Comparison of ENCODE assay signal across 10 mouse cellular contexts in the genomic region with DNA sequence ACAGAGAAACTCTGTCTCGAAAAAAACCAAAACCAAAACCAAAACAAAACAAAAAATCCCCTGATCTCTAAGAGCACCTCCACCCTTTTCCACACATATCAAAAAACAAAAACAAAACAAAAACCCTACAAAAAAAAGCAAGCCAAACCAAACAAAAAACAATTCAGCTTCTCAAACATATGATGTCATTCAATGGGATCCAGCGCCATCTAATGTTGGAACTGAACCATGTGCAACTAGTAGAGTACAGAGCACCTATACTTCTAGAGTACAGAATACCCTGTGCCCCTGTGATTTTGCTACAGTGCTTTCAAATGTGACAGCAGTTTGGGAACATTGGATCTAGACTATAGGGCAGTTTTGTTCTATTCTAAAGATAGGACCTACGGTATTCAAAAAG. TPM values are rescaled to one million over a fixed set of nuclear protein-coding genes. Genes with fewer than 3 reads are reported as not detected.
DNase-seq lines count a peak whose midpoint lies in the region; ATAC-seq and TF ChIP-seq lines count a peak whose summit lies in the region.
"Had no signal": no experiment of that assay in that cellular context is flagged by ENCODE, and none has a peak within 500 bp of the region (broad histone marks: within the 10 kb centered on the region; RNA-seq: fewer than 3 reads in every experiment).

No protein-coding gene starts in this region.

- no peak for ATAC-seq in hindbrain, embryonic 11.5 days (ENCODE audit: low FRiP score)
- ATAC-seq in embryonic facial prominence, embryonic 13.5 days (ENCODE audit: insufficient number of reproducible peaks, insufficient read depth, low FRiP score, low TSS enrichment, low read depth): no peak
- no peak for ATAC-seq in midbrain, postnatal 0 days (ENCODE audit: low FRiP score)

- no peak overlapping the region for H3K9ac ChIP-seq in hindbrain, embryonic 11.5 days (ENCODE audit: low read depth, low read length)
- no peak overlapping the region for H3K9ac ChIP-seq in embryonic facial prominence, embryonic 13.5 days
- H3K9ac ChIP-seq in midbrain, postnatal 0 days (replicated peaks; ENCODE audit: low read length, poor library complexity, severe bottlenecking): no peak overlapping the region

- peak; percentile 59 for DNase-seq in hindbrain, embryonic 11.5 days (ENCODE audit: low spot score)
- DNase-seq in hindbrain, embryonic 10.5 days (ENCODE audit: low spot score): no peak
- peak; percentile 73 for DNase-seq in MN1 (ENCODE audit: low spot score)
- peak; percentile 55 to 60 for DNase-seq in kidney, postnatal 36 days
- peak; percentile 89 for DNase-seq in midbrain, postnatal 0 days (ENCODE audit: low spot score)
- no peak for DNase-seq in frontal cortex, postnatal 14 days (ENCODE audit: low spot score in 2 of 2)
- no peak for DNase-seq in layer of hippocampus, adult 9-10 months (ENCODE audit: low spot score)

- peak; percentile 82 for TF ChIP-seq CTCF in midbrain, postnatal 0 days (IDR thresholded peaks at IDR 0.05)

- no peak overlapping the region for H3K4me2 ChIP-seq in hindbrain, embryonic 11.5 days (replicated peaks; ENCODE audit: low read depth, low read length)
- H3K4me2 ChIP-seq in embryonic facial prominence, embryonic 13.5 days: peak overlapping the region; percentile 85
- H3K4me2 ChIP-seq in midbrain, postnatal 0 days (ENCODE audit: low read depth, low read length, poor library complexity, severe bottlenecking): no peak overlapping the region

- H3K27ac ChIP-seq in hindbrain, embryonic 11.5 days (ENCODE audit: low read depth, low read length): no peak overlapping the region
- no peak overlapping the region for H3K27ac ChIP-seq in hindbrain, embryonic 10.5 days
- H3K27ac ChIP-seq in embryonic facial prominence, embryonic 13.5 days: no peak overlapping the region
- H3K27ac ChIP-seq in midbrain, postnatal 0 days (ENCODE audit: low read depth, low read length): no peak overlapping the region

- peaks cover 2% of the 10 kb centered on the region; the same call in 1 of the 2 replicates for H3K4me1 ChIP-seq in hindbrain, embryonic 11.5 days (replicated peaks; ENCODE audit: control insufficient read depth, insufficient read depth, low read length)
- H3K4me1 ChIP-seq in hindbrain, embryonic 10.5 days (replicated peaks): peaks cover 42% of the 10 kb centered on the region
- H3K4me1 ChIP-seq in embryonic facial prominence, embryonic 13.5 days: peaks cover 45% of the 10 kb centered on the region
- peaks cover 15% of the 10 kb centered on the region; the same call in 1 of the 2 replicates for H3K4me1 ChIP-seq in midbrain, postnatal 0 days (ENCODE audit: insufficient read depth, low read length)

- no peaks in the 10 kb centered on the region for H3K36me3 ChIP-seq in hindbrain, embryonic 11.5 days (ENCODE audit: control insufficient read depth, insufficient read depth, low read length)
- H3K36me3 ChIP-seq in hindbrain, embryonic 10.5 days: 0 out of 2 replicates have a peak, but pooled peaks cover 4% of the 10 kb centered on the region
- no peaks in the 10 kb centered on the region for H3K36me3 ChIP-seq in embryonic facial prominence, embryonic 13.5 days
- H3K36me3 ChIP-seq in midbrain, postnatal 0 days (ENCODE audit: insufficient read depth, low read length): no peaks in the 10 kb centered on the region

- no peaks in the 10 kb centered on the region for H3K9me3 ChIP-seq in hindbrain, embryonic 11.5 days (ENCODE audit: control insufficient read depth, low read length)
- H3K9me3 ChIP-seq in hindbrain, embryonic 10.5 days: no peaks in the 10 kb centered on the region
- H3K9me3 ChIP-seq in embryonic facial prominence, embryonic 13.5 days: no peaks in the 10 kb centered on the region
- H3K9me3 ChIP-seq in midbrain, postnatal 0 days (ENCODE audit: low read length): no peaks in the 10 kb centered on the region
- H3K9me3 ChIP-seq: megakaryocyte, embryonic 14.5 days had no signal

- WGBS in hindbrain, embryonic 11.5 days: 63% methylated on average over 3 of the region's 3 CpGs
- 64% methylated on average over 3 of the region's 3 CpGs for WGBS in hindbrain, embryonic 10.5 days
- WGBS in embryonic facial prominence, embryonic 13.5 days: 53% methylated on average over 3 of the region's 3 CpGs
- WGBS in midbrain, postnatal 0 days: 49% methylated on average over 3 of the region's 3 CpGs

- H3K27me3 ChIP-seq in hindbrain, embryonic 11.5 days (ENCODE audit: control insufficient read depth, insufficient read depth, low read length): no peaks in the 10 kb centered on the region
- no peaks in the 10 kb centered on the region for H3K27me3 ChIP-seq in hindbrain, embryonic 10.5 days (ENCODE audit: insufficient read depth, poor library complexity, severe bottlenecking)
- no peaks in the 10 kb centered on the region for H3K27me3 ChIP-seq in embryonic facial prominence, embryonic 13.5 days
- no peaks in the 10 kb centered on the region for H3K27me3 ChIP-seq in midbrain, postnatal 0 days (ENCODE audit: insufficient read depth, low read length)
- H3K27me3 ChIP-seq: megakaryocyte, embryonic 14.5 days had no signal

- no peak overlapping the region for H3K4me3 ChIP-seq in hindbrain, embryonic 11.5 days (ENCODE audit: low read depth, low read length)
- H3K4me3 ChIP-seq in hindbrain, embryonic 10.5 days: no peak overlapping the region
- no peak overlapping the region for H3K4me3 ChIP-seq in embryonic facial prominence, embryonic 13.5 days
- H3K4me3 ChIP-seq in midbrain, postnatal 0 days (ENCODE audit: low read depth, low read length): 0 out of 2 replicates have a peak overlapping the region, but pooled peaks have one; percentile 1
- H3K4me3 ChIP-seq: megakaryocyte, embryonic 14.5 days had no signal

RNA-seq across cellular contexts. Expression of gene Polr2a, which starts 3.7 kb away (rescaled TPM):
- 46.5 and 50.1 TPM in 2 replicates for polyA plus RNA-seq in hindbrain, embryonic 11.5 days (2014; fragmentation: Nextera tagmentation; extraction: Ambion mirVana)
- polyA plus RNA-seq in hindbrain, embryonic 10.5 days (2016; fragmentation: Nextera tagmentation; extraction: Ambion mirVana): 31.1 and 37.9 TPM in 2 replicates
- 27.3 and 31.3 TPM in 2 replicates for polyA plus RNA-seq in embryonic facial prominence, embryonic 13.5 days (2015; fragmentation: Nextera tagmentation; extraction: Ambion mirVana)
- total RNA-seq in midbrain, postnatal 0 days (2014; rRNA removed): 16.9 and 25.1 TPM in 2 replicates
- 9.0 and 10.2 TPM in 2 replicates for polyA plus RNA-seq in midbrain, postnatal 0 days (2015; fragmentation: Nextera tagmentation; extraction: Ambion mirVana)

RNA-seq across cellular contexts. Expression of gene Slc35g3, which starts 7.1 kb away (rescaled TPM):
- polyA plus RNA-seq in hindbrain, embryonic 11.5 days (2014; fragmentation: Nextera tagmentation; extraction: Ambion mirVana): 0.57 and 1.1 TPM in 2 replicates
- 0.50 TPM in 1 of 2 replicates, not detected in the other for polyA plus RNA-seq in hindbrain, embryonic 10.5 days (2016; fragmentation: Nextera tagmentation; extraction: Ambion mirVana)
- not detected in 2 replicates for polyA plus RNA-seq in embryonic facial prominence, embryonic 13.5 days (2015; fragmentation: Nextera tagmentation; extraction: Ambion mirVana)
- total RNA-seq in midbrain, postnatal 0 days (2014; rRNA removed): not detected in 2 replicates
- polyA plus RNA-seq in midbrain, postnatal 0 days (2015; fragmentation: Nextera tagmentation; extraction: Ambion mirVana): 0.23 and 0.26 TPM in 2 replicates
- total RNA-seq: common myeloid progenitor, adult 5-6 weeks had no signal

RNA-seq across cellular contexts. Expression of gene Zbtb4, which starts 11.0 kb away (rescaled TPM):
- polyA plus RNA-seq in hindbrain, embryonic 11.5 days (2014; fragmentation: Nextera tagmentation; extraction: Ambion mirVana): 1.3 and 1.7 TPM in 2 replicates
- polyA plus RNA-seq in hindbrain, embryonic 10.5 days (2016; fragmentation: Nextera tagmentation; extraction: Ambion mirVana): 0.80 and 1.2 TPM in 2 replicates
- 3.5 and 4.8 TPM in 2 replicates for polyA plus RNA-seq in embryonic facial prominence, embryonic 13.5 days (2015; fragmentation: Nextera tagmentation; extraction: Ambion mirVana)
- 31.5 and 34.3 TPM in 2 replicates for total RNA-seq in midbrain, postnatal 0 days (2014; rRNA removed)
- polyA plus RNA-seq in midbrain, postnatal 0 days (2015; fragmentation: Nextera tagmentation; extraction: Ambion mirVana): 4.4 and 5.0 TPM in 2 replicates

RNA-seq across cellular contexts. Expression of gene Chrnb1, which starts 41.0 kb away (rescaled TPM):
- polyA plus RNA-seq in hindbrain, embryonic 11.5 days (2014; fragmentation: Nextera tagmentation; extraction: Ambion mirVana): 1.2 and 1.5 TPM in 2 replicates
- 1.6 and 2.2 TPM in 2 replicates for polyA plus RNA-seq in hindbrain, embryonic 10.5 days (2016; fragmentation: Nextera tagmentation; extraction: Ambion mirVana)
- polyA plus RNA-seq in embryonic facial prominence, embryonic 13.5 days (2015; fragmentation: Nextera tagmentation; extraction: Ambion mirVana): 5.4 and 5.7 TPM in 2 replicates
- 1.5 and 1.6 TPM in 2 replicates for total RNA-seq in midbrain, postnatal 0 days (2014; rRNA removed)
- 1.1 TPM in 2 replicates for polyA plus RNA-seq in midbrain, postnatal 0 days (2015; fragmentation: Nextera tagmentation; extraction: Ambion mirVana)

RNA-seq across cellular contexts. Expression of gene Fgf11, which starts 47.0 kb away (rescaled TPM):
- 2.2 and 2.8 TPM in 2 replicates for polyA plus RNA-seq in hindbrain, embryonic 11.5 days (2014; fragmentation: Nextera tagmentation; extraction: Ambion mirVana)
- polyA plus RNA-seq in hindbrain, embryonic 10.5 days (2016; fragmentation: Nextera tagmentation; extraction: Ambion mirVana): 0.76 and 1.8 TPM in 2 replicates
- 3.6 TPM in 2 replicates for polyA plus RNA-seq in embryonic facial prominence, embryonic 13.5 days (2015; fragmentation: Nextera tagmentation; extraction: Ambion mirVana)
- 12.7 and 16.4 TPM in 2 replicates for total RNA-seq in midbrain, postnatal 0 days (2014; rRNA removed)
- 2.6 and 2.8 TPM in 2 replicates for polyA plus RNA-seq in midbrain, postnatal 0 days (2015; fragmentation: Nextera tagmentation; extraction: Ambion mirVana)

Comparison
In these comparisons a context has a peak if more than half of its experiments do, and no peak if none do; other contexts are left out.
1. DNase-seq: peak in hindbrain, embryonic 11.5 days (single experiment), MN1 (single experiment), kidney, postnatal 36 days (2 of 2) and midbrain, postnatal 0 days (single experiment); none in hindbrain, embryonic 10.5 days (single experiment), frontal cortex, postnatal 14 days (0 of 2) and layer of hippocampus, adult 9-10 months (single experiment).